Mouse (Mus musculus) embryonic facial prominence, embryonic 15.5 days (tissue): ENCODE results near the gene Gna11. TPM values are rescaled to one million over a fixed set of nuclear protein-coding genes. Genes with fewer than 3 reads are reported as not detected.

Source experiments
- ATAC-seq: fragments of 200-750 bp; cut with Nextera tagmentation; 2 replicates; pipeline ENCODE4 v1.8.0; 2017; ENCODE audit warnings: low read depth, moderate TSS enrichment; ENCODE audit not compliant: insufficient number of reproducible peaks, low FRiP score, low TSS enrichment
- H3K27ac ChIP-seq: fragments of 300-500 bp; sonication (generic); replicated peaks from 2 replicates; pipeline ENCODE4 v1.5.1; 2015; ENCODE audit warnings: mild to moderate bottlenecking, inconsistent platforms
- H3K27me3 ChIP-seq: fragments of 300-500 bp; sonication (generic); 2 replicates; pipeline ENCODE4 v1.6.1; 2015; ENCODE audit warnings: inconsistent platforms
- H3K36me3 ChIP-seq: fragments of 300-500 bp; sonication (generic); 2 replicates; pipeline ENCODE4 v1.6.1; 2015; ENCODE audit warnings: mild to moderate bottlenecking, inconsistent platforms
- H3K4me1 ChIP-seq: fragments of 300-500 bp; sonication (generic); 2 replicates; pipeline ENCODE4 v1.6.1; 2015; ENCODE audit warnings: inconsistent platforms
- H3K4me2 ChIP-seq: fragments of 300-500 bp; sonication (generic); replicated peaks from 2 replicates; pipeline ENCODE4 v1.6.1; 2015; ENCODE audit warnings: mild to moderate bottlenecking, inconsistent platforms
- H3K4me3 ChIP-seq: fragments of 300-500 bp; sonication (generic); replicated peaks from 2 replicates; pipeline ENCODE4 v1.5.1; 2015; ENCODE audit warnings: mild to moderate bottlenecking, inconsistent platforms
- H3K9ac ChIP-seq: fragments of 300-500 bp; sonication (generic); 2 replicates; pipeline ENCODE4 v1.6.1; 2015; ENCODE audit warnings: inconsistent platforms
- H3K9me3 ChIP-seq: fragments of 300-500 bp; sonication (generic); replicated peaks from 2 replicates; pipeline ENCODE4 v1.6.1; 2016; ENCODE audit warnings: inconsistent platforms
- WGBS: fragments of 180-500 bp; shearing (Covaris S2); methylation state at CpG from one replicate; pipeline ENCODE4 v1.1.7; 2015; 5-methylcytosine and 5-hydroxymethylcytosine counted together
- polyA plus RNA-seq: library from polyadenylated mRNA; unstranded; fragments of >200 nt; fragmentation: Nextera tagmentation; extraction: Ambion mirVana; gene quantifications from 2 replicates; pipeline ENCODE4 v1.2.1, GENCODE M21; 2015

Gene Gna11
- polyA plus RNA-seq, 1 experiment from 2014 or later, result 89.2 TPM

- peaks cover 11% of the 10 kb centered on the region; the same call in 1 of the 2 replicates for H3K27me3 ChIP-seq
- H3K4me1 ChIP-seq, result peaks cover 82% of the 10 kb centered on the region
- no peaks in the 10 kb centered on the region for H3K9me3 ChIP-seq
- H3K36me3 ChIP-seq, result no peaks in the 10 kb centered on the region
- 21% methylated on average over 10 of the region's 10 CpGs for WGBS
- peak within 1 kb of the TSS; percentile 70 for H3K9ac ChIP-seq
- H3K4me3 ChIP-seq, result peak within 1 kb of the TSS; percentile 69
- ATAC-seq, result no peak
- H3K4me2 ChIP-seq, result peak within 1 kb of the TSS; percentile 85
- peak within 1 kb of the TSS; percentile 77 for H3K27ac ChIP-seq
Measured at GRCm38 (mm10) chr10:81574081-81575056, 29.4 kb upstream of the Gna11 start, which contains the start of gene Tle2. TSS of gene Tle2 (plus strand) at chr10:81574561.

DNA sequence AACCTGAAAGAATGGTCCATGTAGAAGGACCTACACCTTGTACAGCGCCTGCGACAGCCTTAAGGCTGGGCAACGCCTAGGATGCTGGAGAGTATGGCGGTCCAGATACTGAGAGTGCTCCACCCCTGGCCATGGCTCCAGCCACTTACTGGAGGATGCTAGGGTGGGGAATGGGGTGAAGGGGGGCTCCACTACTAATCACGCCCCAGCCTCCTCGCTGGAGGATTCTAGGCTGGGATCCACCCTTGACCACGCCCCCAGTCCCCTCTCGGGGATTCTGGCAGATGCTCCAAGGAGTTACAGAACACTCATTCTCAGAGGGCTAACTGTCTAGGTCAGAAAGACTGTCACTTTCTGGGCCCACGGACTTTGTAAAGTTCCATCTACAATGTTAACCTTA is 28.0 kb upstream of the Gna11 start:
- WGBS, result 19% methylated on average over 9 of the region's 9 CpGs
- Histone ChIP-seq H3K27ac (peak overlapping the region; percentile 78), H3K4me1 (peaks cover 83% of the 10 kb centered on the region)

GRCm38 (mm10) chr10:81572133-81572671 is 27.2 kb upstream of the Gna11 start:
- peak overlapping the region; percentile 48 for H3K4me3 ChIP-seq
- WGBS, result 11% methylated on average over 9 of the region's 9 CpGs
- H3K27me3 ChIP-seq, result peaks cover 11% of the 10 kb centered on the region; the same call in 1 of the 2 replicates
- H3K4me1 ChIP-seq, result peaks cover 85% of the 10 kb centered on the region
- no peaks in the 10 kb centered on the region for H3K9me3 ChIP-seq
- peaks cover 1% of the 10 kb centered on the region; the same call in 1 of the 2 replicates for H3K36me3 ChIP-seq
- H3K27ac ChIP-seq, result peak overlapping the region; percentile 78
- no peak for ATAC-seq
- H3K4me2 ChIP-seq, result peak overlapping the region; percentile 82
- H3K9ac ChIP-seq, result no peak overlapping the region

More for the DNA sequence above, 28.0 kb upstream of the Gna11 start:
- no peak for ATAC-seq
- H3K4me2 ChIP-seq, result peak overlapping the region; percentile 82; the same call in 1 of the 2 replicates
- H3K27me3 ChIP-seq, result peaks cover 11% of the 10 kb centered on the region; the same call in 1 of the 2 replicates
- no peak overlapping the region for H3K4me3 ChIP-seq
- no peaks in the 10 kb centered on the region for H3K36me3 ChIP-seq
- H3K9me3 ChIP-seq, result no peaks in the 10 kb centered on the region
- no peak overlapping the region for H3K9ac ChIP-seq

DNA sequence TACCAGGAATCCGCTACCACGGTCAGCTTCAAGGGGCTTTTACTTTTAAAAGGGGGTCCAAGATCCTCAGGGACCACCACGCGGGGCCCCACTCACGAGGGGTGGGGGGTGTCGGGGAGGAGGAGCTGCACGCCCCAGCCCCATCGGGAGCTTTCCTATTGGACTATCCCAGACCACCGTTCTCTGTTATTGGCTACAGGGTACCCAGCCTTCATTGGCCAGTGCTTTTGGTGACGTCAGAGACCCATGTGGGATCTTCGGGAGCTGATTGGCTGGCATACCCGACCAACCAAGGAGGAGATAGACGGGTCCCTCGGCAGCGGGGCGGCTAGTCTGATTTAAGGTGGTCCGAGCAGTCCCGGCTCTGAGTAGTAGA is 26.5 kb upstream of the Gna11 start:
- peak; percentile 93 for ATAC-seq
- peak overlapping the region; percentile 96 for H3K27ac ChIP-seq
- WGBS, result 0% methylated on average over 18 of the region's 18 CpGs
- H3K9ac ChIP-seq, result 0 out of 2 replicates have a peak overlapping the region, but pooled peaks have one; percentile 16
- peak overlapping the region; percentile 48 for H3K4me3 ChIP-seq
- H3K9me3 ChIP-seq, result no peaks in the 10 kb centered on the region
- peaks cover 81% of the 10 kb centered on the region for H3K4me1 ChIP-seq
- peaks cover 11% of the 10 kb centered on the region; the same call in 1 of the 2 replicates for H3K27me3 ChIP-seq
- peak overlapping the region; percentile 82 for H3K4me2 ChIP-seq
- H3K36me3 ChIP-seq, result peaks cover 8% of the 10 kb centered on the region

DNA sequence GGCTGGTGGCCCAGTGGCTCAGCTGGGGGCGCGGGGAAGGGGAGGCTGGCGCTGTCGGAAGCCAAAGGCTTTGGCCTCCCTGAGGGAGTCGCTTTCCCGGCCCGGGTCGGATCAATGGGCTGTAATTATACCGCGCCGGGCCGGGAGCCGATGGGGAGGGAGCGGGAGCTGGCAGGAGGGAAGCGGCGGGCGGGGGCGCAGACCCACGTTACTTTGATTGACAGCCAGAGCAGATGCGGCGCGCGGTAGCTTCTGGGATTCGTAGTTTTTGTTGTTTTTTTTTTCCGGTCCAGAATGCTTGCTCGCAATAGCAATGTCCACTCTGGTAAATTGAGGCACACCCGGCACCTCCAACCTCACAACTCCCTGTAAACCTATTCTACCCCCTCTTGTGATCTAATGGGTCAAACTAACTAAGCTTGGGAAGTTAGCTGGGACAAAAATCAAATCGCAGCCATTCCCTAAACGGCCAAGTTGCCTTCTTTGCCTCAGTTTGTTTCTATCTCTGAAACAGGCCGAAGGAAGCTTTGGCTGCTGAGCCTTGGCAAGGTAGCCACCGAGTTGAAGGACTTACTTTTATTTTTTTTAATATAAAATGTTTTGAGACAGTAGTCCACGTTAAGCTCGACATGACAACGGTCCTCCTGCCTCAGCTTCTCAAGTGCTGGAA is 26.0 kb upstream of the Gna11 start:
- ATAC-seq, result peak; percentile 69

GRCm38 (mm10) chr10:81570238-81570800 is 25.3 kb upstream of the Gna11 start:
- Histone ChIP-seq H3K27me3 (0 out of 2 replicates have a peak, but pooled peaks cover 11% of the 10 kb centered on the region), H3K9me3 (no peaks in the 10 kb centered on the region), H3K27ac (peak overlapping the region; percentile 96), H3K4me1 (peaks cover 76% of the 10 kb centered on the region), H3K9ac (no peak overlapping the region), H3K36me3 (peaks cover 20% of the 10 kb centered on the region), H3K4me3 (peak overlapping the region; percentile 48), H3K4me2 (peak overlapping the region; percentile 82)
- peak; percentile 17; the same call in 1 of the 2 replicates for ATAC-seq
- WGBS, result 3% methylated on average over 8 of the region's 11 CpGs

More for the DNA sequence above, 26.0 kb upstream of the Gna11 start:
- Histone ChIP-seq H3K9me3 (no peaks in the 10 kb centered on the region), H3K4me1 (peaks cover 76% of the 10 kb centered on the region), H3K27me3 (0 out of 2 replicates have a peak, but pooled peaks cover 11% of the 10 kb centered on the region), H3K4me2 (peak overlapping the region; percentile 82), H3K9ac (0 out of 2 replicates have a peak overlapping the region, but pooled peaks have one; percentile 16), H3K36me3 (peaks cover 14% of the 10 kb centered on the region), H3K4me3 (peak overlapping the region; percentile 48), H3K27ac (peak overlapping the region; percentile 96)
- under 1% methylated on average over 32 of the region's 34 CpGs for WGBS

DNA sequence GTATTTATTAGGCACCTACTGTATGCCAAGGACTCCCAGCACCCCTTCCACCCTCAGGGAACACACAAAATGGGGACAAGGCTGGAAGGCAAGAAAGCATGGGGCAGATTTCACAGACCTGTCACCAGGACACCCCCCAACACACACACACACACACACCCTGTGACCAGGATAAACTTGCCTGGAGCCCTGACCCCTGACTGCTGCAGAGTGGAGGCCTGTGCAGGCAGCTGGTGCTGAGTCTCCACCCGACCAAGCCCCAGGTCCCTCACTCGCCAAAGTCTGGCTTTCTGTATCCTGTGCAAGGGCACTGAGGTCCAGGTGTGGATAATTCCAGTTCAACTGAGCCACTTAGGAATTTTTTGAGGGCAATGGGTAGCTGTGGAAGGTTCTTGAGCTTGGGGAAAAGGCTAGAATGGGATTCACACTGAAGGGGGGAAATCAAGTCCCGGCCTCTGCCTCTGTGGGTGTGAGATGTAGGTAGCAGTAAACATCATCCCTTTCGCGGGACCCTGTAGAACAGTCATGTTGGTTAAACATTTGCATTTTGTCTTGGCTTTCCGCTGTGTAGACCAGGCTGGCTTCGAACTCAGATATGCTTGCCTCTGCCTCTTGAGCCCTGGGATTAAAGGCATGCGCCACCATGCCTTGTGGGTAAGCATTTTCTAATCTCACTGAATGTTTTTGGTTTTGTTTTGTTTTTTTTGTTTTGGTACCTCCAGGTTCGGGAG is 24.7 kb upstream of the Gna11 start:
- Histone ChIP-seq H3K9me3 (no peaks in the 10 kb centered on the region), H3K9ac (no peak overlapping the region), H3K36me3 (peaks cover 26% of the 10 kb centered on the region), H3K4me1 (peaks cover 77% of the 10 kb centered on the region), H3K27ac (peak overlapping the region; percentile 96), H3K4me2 (0 out of 2 replicates have a peak overlapping the region, but pooled peaks have one; percentile 82), H3K4me3 (peak overlapping the region; percentile 48; the same call in 1 of the 2 replicates), H3K27me3 (0 out of 2 replicates have a peak, but pooled peaks cover 11% of the 10 kb centered on the region)
- no peak for ATAC-seq
- WGBS, result 46% methylated on average over 9 of the region's 9 CpGs

DNA sequence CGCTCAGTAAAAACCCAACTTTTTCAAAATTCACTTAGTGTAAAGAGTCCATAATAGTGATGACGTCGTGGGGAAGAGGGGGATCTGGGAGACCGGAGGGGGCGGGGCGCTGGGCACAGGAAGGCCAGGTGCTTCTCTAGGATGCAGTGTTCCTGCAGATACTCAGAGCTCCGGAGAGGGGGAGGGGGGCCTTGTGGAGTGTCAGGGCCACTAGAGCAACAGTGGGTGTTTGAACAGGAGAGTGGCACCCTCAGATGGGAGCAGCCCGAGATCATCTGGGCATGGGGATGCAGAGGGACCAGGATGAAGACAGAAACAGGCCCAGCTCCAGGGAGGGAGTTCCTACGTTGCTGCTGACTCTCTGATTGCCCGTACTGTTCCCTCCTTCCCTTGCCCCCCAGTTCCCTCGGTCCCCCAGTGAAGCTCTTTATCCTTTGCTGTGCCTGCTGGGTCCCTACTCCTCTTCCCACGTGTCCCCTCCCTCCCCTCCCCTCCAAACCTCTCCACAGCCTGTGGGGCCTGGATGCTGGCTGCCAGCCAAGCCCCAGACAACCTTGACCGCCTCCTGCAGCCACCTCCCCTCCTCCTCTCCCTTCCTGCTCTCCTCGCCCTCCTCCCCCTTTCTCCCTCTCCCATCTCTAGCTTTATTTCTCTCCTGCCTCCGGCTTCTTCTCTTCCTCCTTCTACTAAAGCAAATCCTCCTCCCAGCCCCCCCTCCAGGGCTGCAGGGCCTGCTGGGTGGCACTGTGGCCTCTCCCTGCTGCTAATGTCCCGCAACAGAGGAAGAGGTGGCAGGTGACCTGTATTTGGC is 23.6 kb upstream of the Gna11 start:
- Histone ChIP-seq H3K36me3 (peaks cover 36% of the 10 kb centered on the region), H3K4me3 (no peak overlapping the region), H3K4me2 (peak overlapping the region; percentile 5; the same call in 1 of the 2 replicates), H3K4me1 (peaks cover 78% of the 10 kb centered on the region), H3K27ac (peak overlapping the region; percentile 96), H3K9me3 (no peaks in the 10 kb centered on the region), H3K9ac (no peak overlapping the region), H3K27me3 (0 out of 2 replicates have a peak, but pooled peaks cover 5% of the 10 kb centered on the region)
- no peak for ATAC-seq
- 12% methylated on average over 15 of the region's 16 CpGs for WGBS
